Mouse (Mus musculus): Measurements from ENCODE around the gene Nars2. TPM values are rescaled to one million over a fixed set of nuclear protein-coding genes. Genes with fewer than 3 reads are reported as not detected.
A peak's percentile ranks its signal among the peaks of the same experiment; 100 is the strongest.

Gene Nars2
- polyA plus RNA-seq, 1 experiment from 2014 or later: 28.2 TPM

DNA sequence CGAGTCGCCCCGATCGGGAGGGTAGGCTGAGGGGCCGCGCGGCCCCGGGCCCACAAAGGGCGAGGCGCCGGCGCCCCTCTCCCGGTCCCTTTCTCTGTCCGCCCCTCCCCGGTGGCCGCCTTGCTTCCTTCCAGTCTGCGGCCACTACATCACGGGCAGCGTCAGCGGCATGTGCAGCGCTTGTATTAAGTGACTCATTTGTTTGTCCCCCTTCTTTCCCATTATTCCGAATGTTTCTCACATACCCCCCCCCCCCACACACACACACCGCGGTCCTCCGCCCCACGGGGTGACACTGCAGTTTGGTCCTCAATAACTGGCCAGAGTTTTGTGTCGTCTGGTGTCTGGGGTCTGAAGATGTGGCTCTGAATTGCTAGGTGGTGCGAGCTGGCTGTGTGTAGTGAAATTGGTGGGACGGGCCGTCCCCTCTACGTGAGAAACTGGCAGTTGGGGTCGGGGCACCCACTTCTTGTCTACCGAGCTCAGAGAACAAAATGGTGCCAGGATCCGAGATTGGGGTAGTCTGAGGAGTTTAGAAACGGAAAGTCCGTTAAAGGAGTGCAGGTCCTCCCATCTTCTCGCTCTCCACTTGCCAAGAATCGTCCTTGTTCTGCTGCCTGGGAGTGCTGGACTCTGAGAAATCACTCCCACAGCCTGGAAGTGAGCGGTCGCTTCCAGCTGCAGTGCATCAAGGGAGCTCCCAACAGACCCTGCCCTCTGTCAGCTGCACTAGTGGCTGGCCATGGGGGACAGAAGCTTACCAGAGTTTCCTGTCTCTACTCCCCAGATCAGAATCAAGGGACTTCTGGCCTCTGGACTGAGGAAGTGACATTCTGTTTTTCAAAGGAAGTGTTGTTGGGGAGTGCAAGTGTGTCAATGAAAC, 131.2 kb downstream of the Nars2 start:
- H3K36me3 ChIP-seq (ENCODE audit: control insufficient read depth, insufficient read depth, low read length): no peaks in the 10 kb centered on the region
- 0 out of 2 replicates have a peak overlapping the region, but pooled peaks have one; percentile 12 for H3K27ac ChIP-seq (ENCODE audit: low read depth, low read length)
- under 1% methylated on average over 40 of the region's 40 CpGs for WGBS
- no peaks in the 10 kb centered on the region for H3K9me3 ChIP-seq (ENCODE audit: control insufficient read depth, low read length)
- ATAC-seq (replicated peaks; ENCODE audit: low FRiP score) (peak; percentile 70), DNase-seq (ENCODE audit: low spot score) (peak; percentile 75)
- peaks cover 7% of the 10 kb centered on the region for H3K4me1 ChIP-seq (replicated peaks; ENCODE audit: control insufficient read depth, insufficient read depth, low read length)
- no peaks in the 10 kb centered on the region for H3K27me3 ChIP-seq (ENCODE audit: control insufficient read depth, insufficient read depth, low read length)
- H3K4me3 ChIP-seq (ENCODE audit: low read depth, low read length): peak overlapping the region; percentile 76
- peak overlapping the region; percentile 87 for H3K9ac ChIP-seq (ENCODE audit: low read length)
- H3K4me2 ChIP-seq (ENCODE audit: low read depth, low read length, severe bottlenecking): peak overlapping the region; percentile 72

DNA sequence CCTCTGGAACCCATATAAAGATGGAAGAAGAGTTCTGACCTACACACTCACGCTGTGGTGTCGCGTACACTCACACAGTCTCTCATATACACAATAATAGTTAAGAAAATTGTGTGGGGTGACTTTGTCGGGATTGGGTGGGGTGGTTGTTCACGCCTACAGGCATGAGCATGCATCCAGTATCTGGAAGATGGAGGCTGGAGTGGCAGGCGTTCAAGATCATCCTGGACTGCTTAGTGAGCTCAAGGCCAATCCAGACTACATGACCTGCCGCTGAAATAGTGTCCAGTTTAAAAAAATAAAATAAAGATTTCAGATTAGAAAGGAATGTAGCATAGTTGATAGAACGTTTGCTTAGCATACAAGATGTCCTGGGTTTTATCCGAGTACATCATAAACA, 132.3 kb downstream of the Nars2 start:
- H3K9ac ChIP-seq (ENCODE audit: low read length): no peak overlapping the region
- no peak overlapping the region for H3K4me3 ChIP-seq (ENCODE audit: low read depth, low read length)
- no peak overlapping the region for H3K27ac ChIP-seq (ENCODE audit: low read depth, low read length)
- no peaks in the 10 kb centered on the region for H3K9me3 ChIP-seq (ENCODE audit: control insufficient read depth, low read length)
- H3K36me3 ChIP-seq (ENCODE audit: control insufficient read depth, insufficient read depth, low read length): no peaks in the 10 kb centered on the region
- WGBS: 85% methylated on average over 9 of the region's 9 CpGs
- no peaks in the 10 kb centered on the region for H3K27me3 ChIP-seq (ENCODE audit: control insufficient read depth, insufficient read depth, low read length)
- H3K4me1 ChIP-seq (replicated peaks; ENCODE audit: control insufficient read depth, insufficient read depth, low read length): peaks cover 7% of the 10 kb centered on the region
- DNase-seq (ENCODE audit: low spot score) (no peak), ATAC-seq (replicated peaks; ENCODE audit: low FRiP score) (no peak)
- H3K4me2 ChIP-seq (ENCODE audit: low read depth, low read length, severe bottlenecking): no peak overlapping the region

GRCm38 (mm10) chr7:97084181-97084580, 132.9 kb downstream of the Nars2 start:
- H3K27me3 ChIP-seq (ENCODE audit: control insufficient read depth, insufficient read depth, low read length): no peaks in the 10 kb centered on the region
- peaks cover 7% of the 10 kb centered on the region for H3K4me1 ChIP-seq (replicated peaks; ENCODE audit: control insufficient read depth, insufficient read depth, low read length)
- ATAC-seq (replicated peaks; ENCODE audit: low FRiP score): no peak
- no peaks in the 10 kb centered on the region for H3K36me3 ChIP-seq (ENCODE audit: control insufficient read depth, insufficient read depth, low read length)
- WGBS: 97% methylated on average over 1 of the region's 1 CpGs
- H3K4me2 ChIP-seq (ENCODE audit: low read depth, low read length, severe bottlenecking): no peak overlapping the region
- H3K9ac ChIP-seq (ENCODE audit: low read length): no peak overlapping the region
- H3K27ac ChIP-seq (ENCODE audit: low read depth, low read length): no peak overlapping the region
- H3K9me3 ChIP-seq (ENCODE audit: control insufficient read depth, low read length): no peaks in the 10 kb centered on the region
- no peak for DNase-seq (ENCODE audit: low spot score)
- H3K4me3 ChIP-seq (ENCODE audit: low read depth, low read length): no peak overlapping the region

GRCm38 (mm10) chr7:97085291-97085690, 134.0 kb downstream of the Nars2 start:
- Histone ChIP-seq H3K27me3 (ENCODE audit: control insufficient read depth, insufficient read depth, low read length) (no peaks in the 10 kb centered on the region), H3K9me3 (ENCODE audit: control insufficient read depth, low read length) (no peaks in the 10 kb centered on the region), H3K9ac (ENCODE audit: low read length) (no peak overlapping the region), H3K4me1 (replicated peaks; ENCODE audit: control insufficient read depth, insufficient read depth, low read length) (peaks cover 7% of the 10 kb centered on the region), H3K36me3 (ENCODE audit: control insufficient read depth, insufficient read depth, low read length) (no peaks in the 10 kb centered on the region), H3K4me3 (ENCODE audit: low read depth, low read length) (no peak overlapping the region), H3K27ac (ENCODE audit: low read depth, low read length) (no peak overlapping the region), H3K4me2 (ENCODE audit: low read depth, low read length, severe bottlenecking) (no peak overlapping the region)
- ATAC-seq (replicated peaks; ENCODE audit: low FRiP score): no peak
- 14% methylated on average over 4 of the region's 4 CpGs for WGBS
- DNase-seq (ENCODE audit: low spot score): no peak

GRCm38 (mm10) chr7:97094241-97094640, 142.9 kb downstream of the Nars2 start:
- Histone ChIP-seq H3K4me3 (ENCODE audit: low read depth, low read length) (no peak overlapping the region), H3K4me2 (ENCODE audit: low read depth, low read length, severe bottlenecking) (no peak overlapping the region), H3K36me3 (ENCODE audit: control insufficient read depth, insufficient read depth, low read length) (no peaks in the 10 kb centered on the region), H3K9me3 (ENCODE audit: control insufficient read depth, low read length) (no peaks in the 10 kb centered on the region), H3K9ac (ENCODE audit: low read length) (no peak overlapping the region), H3K27me3 (ENCODE audit: control insufficient read depth, insufficient read depth, low read length) (no peaks in the 10 kb centered on the region), H3K27ac (ENCODE audit: low read depth, low read length) (no peak overlapping the region), H3K4me1 (replicated peaks; ENCODE audit: control insufficient read depth, insufficient read depth, low read length) (no peaks in the 10 kb centered on the region)
- ATAC-seq (replicated peaks; ENCODE audit: low FRiP score) (no peak), DNase-seq (ENCODE audit: low spot score) (no peak)
- 82% methylated on average over 3 of the region's 3 CpGs for WGBS

DNA sequence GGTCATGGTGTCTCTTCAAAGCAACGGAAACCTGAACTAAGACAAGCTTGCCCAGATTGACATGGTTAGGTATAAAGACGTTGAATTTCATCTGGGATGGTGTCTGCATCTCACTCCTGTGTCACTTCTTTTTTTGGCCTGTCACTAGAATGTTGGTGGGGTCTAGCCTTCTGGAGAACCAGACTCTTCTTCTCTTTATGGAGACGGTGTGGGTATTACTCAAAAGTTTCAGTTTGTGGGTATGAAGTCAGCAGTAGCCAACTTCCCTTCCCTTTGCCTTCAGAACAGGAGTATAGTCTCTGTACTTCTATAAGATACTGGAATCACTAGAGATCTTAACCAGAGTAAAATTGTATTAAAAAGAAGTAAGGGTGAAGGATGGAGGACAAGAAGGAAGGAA, 156.8 kb downstream of the Nars2 start:
- Histone ChIP-seq H3K4me3 (ENCODE audit: low read depth, low read length) (no peak overlapping the region), H3K4me2 (ENCODE audit: low read depth, low read length, severe bottlenecking) (no peak overlapping the region), H3K27ac (ENCODE audit: low read depth, low read length) (no peak overlapping the region), H3K27me3 (ENCODE audit: control insufficient read depth, insufficient read depth, low read length) (no peaks in the 10 kb centered on the region), H3K9me3 (ENCODE audit: control insufficient read depth, low read length) (no peaks in the 10 kb centered on the region), H3K9ac (ENCODE audit: low read length) (no peak overlapping the region), H3K4me1 (replicated peaks; ENCODE audit: control insufficient read depth, insufficient read depth, low read length) (no peaks in the 10 kb centered on the region), H3K36me3 (ENCODE audit: control insufficient read depth, insufficient read depth, low read length) (no peaks in the 10 kb centered on the region)
- no peak for ATAC-seq (replicated peaks; ENCODE audit: low FRiP score)
- WGBS: 87% methylated on average over 3 of the region's 3 CpGs
- DNase-seq (ENCODE audit: low spot score): no peak

Other genes with a start within 250 kb of the Nars2 start
- gene Gab2, start 130.1 kb downstream of the Nars2 start, polyA plus RNA-seq (2014; fragmentation: Nextera tagmentation; extraction: Ambion mirVana): 6.4 and 8.1 TPM in 2 replicates

Data from forebrain, embryonic 11.5 days (tissue).